Mouse (Mus musculus) embryonic facial prominence, embryonic 13.5 days (tissue): Measurements from ENCODE around the gene Wfdc3. TPM values are rescaled to one million over a fixed set of nuclear protein-coding genes. Genes with fewer than 3 reads are reported as not detected.

Experiments used
- ATAC-seq: fragments of 200-750 bp; cut with Nextera tagmentation; 2 replicates; pipeline ENCODE4 v1.8.0; 2017; ENCODE audit warnings: low read depth; ENCODE audit not compliant: insufficient number of reproducible peaks, insufficient read depth, low FRiP score, low TSS enrichment
- H3K27ac ChIP-seq: fragments of 300-500 bp; sonication (generic); 2 replicates; pipeline ENCODE4 v1.5.1; 2015; ENCODE audit warnings: moderate library complexity, mild to moderate bottlenecking, inconsistent platforms
- H3K27me3 ChIP-seq: fragments of 300-500 bp; sonication (generic); 2 replicates; pipeline ENCODE4 v1.6.1; 2015; ENCODE audit warnings: mild to moderate bottlenecking, inconsistent platforms
- H3K36me3 ChIP-seq: fragments of 300-500 bp; sonication (generic); 2 replicates; pipeline ENCODE4 v1.6.1; 2015; ENCODE audit warnings: mild to moderate bottlenecking, inconsistent platforms
- H3K4me1 ChIP-seq: fragments of 300-500 bp; sonication (generic); 2 replicates; pipeline ENCODE4 v1.6.1; 2015; ENCODE audit warnings: inconsistent platforms
- H3K4me2 ChIP-seq: fragments of 300-500 bp; sonication (generic); 2 replicates; pipeline ENCODE4 v1.6.1; 2015; ENCODE audit warnings: moderate library complexity, mild to moderate bottlenecking, inconsistent platforms
- H3K4me3 ChIP-seq: fragments of 300-500 bp; sonication (generic); 2 replicates; pipeline ENCODE4 v1.5.1; 2015; ENCODE audit warnings: mild to moderate bottlenecking, inconsistent platforms
- H3K9ac ChIP-seq: fragments of 300-500 bp; sonication (generic); 2 replicates; pipeline ENCODE4 v1.6.1; 2015; ENCODE audit warnings: mild to moderate bottlenecking, inconsistent platforms
- H3K9me3 ChIP-seq: fragments of 300-500 bp; sonication (generic); 2 replicates; pipeline ENCODE4 v1.6.1; 2016; ENCODE audit warnings: inconsistent platforms
- WGBS: fragments of 180-500 bp; shearing (Covaris S2); methylation state at CpG from one replicate; pipeline ENCODE4 v1.1.7; 2015; ENCODE audit warnings: mixed read lengths; 5-methylcytosine and 5-hydroxymethylcytosine counted together
- polyA plus RNA-seq: library from polyadenylated mRNA; unstranded; fragments of >200 nt; fragmentation: Nextera tagmentation; extraction: Ambion mirVana; gene quantifications from 2 replicates; pipeline ENCODE4 v1.2.1, GENCODE M21; 2015

Wfdc3 gene
- polyA plus RNA-seq, 1 experiment from 2014 or later = 0.93 TPM

- peak within 1 kb of the TSS; percentile 85 for H3K9ac ChIP-seq
- H3K9me3 ChIP-seq = no peaks in the 10 kb centered on the region
- peak; percentile 87 for ATAC-seq
- H3K4me1 ChIP-seq = peaks cover 35% of the 10 kb centered on the region
- H3K4me2 ChIP-seq = peak within 1 kb of the TSS; percentile 89
- H3K27ac ChIP-seq = peak within 1 kb of the TSS; percentile 84
- peaks cover 12% of the 10 kb centered on the region for H3K36me3 ChIP-seq
- H3K4me3 ChIP-seq = peak within 1 kb of the TSS; percentile 72
- WGBS = under 1% methylated on average over 86 of the region's 89 CpGs
- H3K27me3 ChIP-seq = no peaks in the 10 kb centered on the region
Measured at GRCm38 (mm10) chr2:164785481-164786387, 40.0 kb upstream of the Wfdc3 start, which contains the start of gene Snx21. Gene Snx21, plus strand, starts transcription at chr2:164785823.

GRCm38 (mm10) chr2:164784869-164785420 lies 39.2 kb upstream of the Wfdc3 start:
- peaks cover 8% of the 10 kb centered on the region for H3K36me3 ChIP-seq
- H3K9ac ChIP-seq = peak overlapping the region; percentile 85
- peak overlapping the region; percentile 84 for H3K27ac ChIP-seq
- peak overlapping the region; percentile 72 for H3K4me3 ChIP-seq
- no peaks in the 10 kb centered on the region for H3K27me3 ChIP-seq
- H3K4me1 ChIP-seq = peaks cover 35% of the 10 kb centered on the region
- no peak for ATAC-seq
- H3K4me2 ChIP-seq = peak overlapping the region; percentile 89
- WGBS = 9% methylated on average over 7 of the region's 7 CpGs
- H3K9me3 ChIP-seq = no peaks in the 10 kb centered on the region

- Histone ChIP-seq H3K4me1 (peaks cover 35% of the 10 kb centered on the region), H3K27me3 (no peaks in the 10 kb centered on the region), H3K27ac (no peak overlapping the region), H3K4me3 (no peak overlapping the region), H3K9me3 (no peaks in the 10 kb centered on the region), H3K9ac (no peak overlapping the region), H3K36me3 (peaks cover 7% of the 10 kb centered on the region), H3K4me2 (no peak overlapping the region)
- ATAC-seq = no peak
- WGBS = 77% methylated on average over 7 of the region's 7 CpGs
Measured at GRCm38 (mm10) chr2:164783926-164784581, 38.3 kb upstream of the Wfdc3 start.

- ATAC-seq = no peak
- H3K9ac ChIP-seq = no peak overlapping the region
- H3K9me3 ChIP-seq = no peaks in the 10 kb centered on the region
- no peak overlapping the region for H3K4me3 ChIP-seq
- peaks cover 17% of the 10 kb centered on the region for H3K4me1 ChIP-seq
- 77% methylated on average over 4 of the region's 4 CpGs for WGBS
- no peaks in the 10 kb centered on the region for H3K27me3 ChIP-seq
- H3K36me3 ChIP-seq = no peaks in the 10 kb centered on the region
- no peak overlapping the region for H3K4me2 ChIP-seq
- no peak overlapping the region for H3K27ac ChIP-seq
Measured at GRCm38 (mm10) chr2:164781876-164782275, 36.1 kb upstream of the Wfdc3 start.

GRCm38 (mm10) chr2:164779481-164780086 lies 33.9 kb upstream of the Wfdc3 start, which contains the start of gene Tnnc2:
Gene Tnnc2, minus strand, starts transcription at chr2:164779967.
- Histone ChIP-seq H3K9me3 (no peaks in the 10 kb centered on the region), H3K27ac (no peak within 1 kb of the TSS), H3K4me2 (no peak within 1 kb of the TSS), H3K27me3 (no peaks in the 10 kb centered on the region), H3K4me1 (peaks cover 2% of the 10 kb centered on the region), H3K9ac (no peak within 1 kb of the TSS), H3K4me3 (no peak within 1 kb of the TSS), H3K36me3 (no peaks in the 10 kb centered on the region)
- 65% methylated on average over 8 of the region's 8 CpGs for WGBS
- no peak for ATAC-seq

- Histone ChIP-seq H3K9ac (no peak overlapping the region), H3K4me2 (no peak overlapping the region), H3K9me3 (no peaks in the 10 kb centered on the region), H3K36me3 (no peaks in the 10 kb centered on the region), H3K4me3 (no peak overlapping the region), H3K27me3 (no peaks in the 10 kb centered on the region), H3K4me1 (no peaks in the 10 kb centered on the region), H3K27ac (no peak overlapping the region)
- no peak for ATAC-seq
- 80% methylated on average over 7 of the region's 7 CpGs for WGBS
Measured at GRCm38 (mm10) chr2:164778809-164779208, 33.1 kb upstream of the Wfdc3 start.

- Histone ChIP-seq H3K27me3 (no peaks in the 10 kb centered on the region), H3K4me3 (no peak overlapping the region), H3K9me3 (no peaks in the 10 kb centered on the region), H3K36me3 (0 out of 2 replicates have a peak, but pooled peaks cover under 1% of the 10 kb centered on the region), H3K4me1 (no peaks in the 10 kb centered on the region), H3K27ac (no peak overlapping the region), H3K9ac (no peak overlapping the region), H3K4me2 (no peak overlapping the region)
- no peak for ATAC-seq
- 94% methylated on average over 11 of the region's 11 CpGs for WGBS
Measured at GRCm38 (mm10) chr2:164778015-164778287, 32.2 kb upstream of the Wfdc3 start.

- H3K4me1 ChIP-seq = no peaks in the 10 kb centered on the region; the same call in 1 of the 2 replicates
- H3K36me3 ChIP-seq = 0 out of 2 replicates have a peak, but pooled peaks cover 5% of the 10 kb centered on the region
- WGBS = 82% methylated on average over 30 of the region's 30 CpGs
- no peak for ATAC-seq
- no peak overlapping the region for H3K27ac ChIP-seq
- H3K9me3 ChIP-seq = no peaks in the 10 kb centered on the region
- no peak overlapping the region for H3K4me3 ChIP-seq
- no peaks in the 10 kb centered on the region for H3K27me3 ChIP-seq
- no peak overlapping the region for H3K9ac ChIP-seq
- no peak overlapping the region for H3K4me2 ChIP-seq
Measured at GRCm38 (mm10) chr2:164777246-164778014, 31.7 kb upstream of the Wfdc3 start.

GRCm38 (mm10) chr2:164776801-164777200 lies 31.1 kb upstream of the Wfdc3 start:
- Histone ChIP-seq H3K4me1 (peaks cover 5% of the 10 kb centered on the region), H3K9ac (no peak overlapping the region), H3K27ac (no peak overlapping the region), H3K36me3 (peaks cover 12% of the 10 kb centered on the region), H3K4me3 (no peak overlapping the region), H3K27me3 (no peaks in the 10 kb centered on the region), H3K9me3 (no peaks in the 10 kb centered on the region), H3K4me2 (no peak overlapping the region)
- ATAC-seq = no peak
- 64% methylated on average over 17 of the region's 17 CpGs for WGBS

GRCm38 (mm10) chr2:164776130-164776529 lies 30.4 kb upstream of the Wfdc3 start:
- 88% methylated on average over 6 of the region's 6 CpGs for WGBS
- no peaks in the 10 kb centered on the region for H3K27me3 ChIP-seq
- H3K4me2 ChIP-seq = no peak overlapping the region
- H3K4me1 ChIP-seq = peaks cover 11% of the 10 kb centered on the region
- no peak overlapping the region for H3K9ac ChIP-seq
- no peak overlapping the region for H3K4me3 ChIP-seq
- H3K36me3 ChIP-seq = peaks cover 18% of the 10 kb centered on the region
- H3K27ac ChIP-seq = no peak overlapping the region
- no peak for ATAC-seq
- no peaks in the 10 kb centered on the region for H3K9me3 ChIP-seq

GRCm38 (mm10) chr2:164773989-164774364 lies 28.2 kb upstream of the Wfdc3 start:
- H3K9ac ChIP-seq = no peak overlapping the region
- H3K4me2 ChIP-seq = no peak overlapping the region
- 85% methylated on average over 5 of the region's 5 CpGs for WGBS
- no peaks in the 10 kb centered on the region for H3K9me3 ChIP-seq
- H3K27me3 ChIP-seq = no peaks in the 10 kb centered on the region
- no peak overlapping the region for H3K27ac ChIP-seq
- H3K4me3 ChIP-seq = no peak overlapping the region
- ATAC-seq = no peak
- peaks cover 24% of the 10 kb centered on the region for H3K4me1 ChIP-seq
- peaks cover 19% of the 10 kb centered on the region for H3K36me3 ChIP-seq
